Mouse (Mus musculus): ENCODE data around the gene Gmps. TPM values are rescaled to one million over a fixed set of nuclear protein-coding genes. Genes with fewer than 3 reads are reported as not detected.

The Gmps gene
- total RNA-seq (2023): 10 to 100 TPM; 18.0 to 19.0 TPM

GRCm38 (mm10) chr3:63975955-63976908 lies at the start of gene Gmps:
Gmps (plus strand) TSS chr3:63976106.

DNA sequence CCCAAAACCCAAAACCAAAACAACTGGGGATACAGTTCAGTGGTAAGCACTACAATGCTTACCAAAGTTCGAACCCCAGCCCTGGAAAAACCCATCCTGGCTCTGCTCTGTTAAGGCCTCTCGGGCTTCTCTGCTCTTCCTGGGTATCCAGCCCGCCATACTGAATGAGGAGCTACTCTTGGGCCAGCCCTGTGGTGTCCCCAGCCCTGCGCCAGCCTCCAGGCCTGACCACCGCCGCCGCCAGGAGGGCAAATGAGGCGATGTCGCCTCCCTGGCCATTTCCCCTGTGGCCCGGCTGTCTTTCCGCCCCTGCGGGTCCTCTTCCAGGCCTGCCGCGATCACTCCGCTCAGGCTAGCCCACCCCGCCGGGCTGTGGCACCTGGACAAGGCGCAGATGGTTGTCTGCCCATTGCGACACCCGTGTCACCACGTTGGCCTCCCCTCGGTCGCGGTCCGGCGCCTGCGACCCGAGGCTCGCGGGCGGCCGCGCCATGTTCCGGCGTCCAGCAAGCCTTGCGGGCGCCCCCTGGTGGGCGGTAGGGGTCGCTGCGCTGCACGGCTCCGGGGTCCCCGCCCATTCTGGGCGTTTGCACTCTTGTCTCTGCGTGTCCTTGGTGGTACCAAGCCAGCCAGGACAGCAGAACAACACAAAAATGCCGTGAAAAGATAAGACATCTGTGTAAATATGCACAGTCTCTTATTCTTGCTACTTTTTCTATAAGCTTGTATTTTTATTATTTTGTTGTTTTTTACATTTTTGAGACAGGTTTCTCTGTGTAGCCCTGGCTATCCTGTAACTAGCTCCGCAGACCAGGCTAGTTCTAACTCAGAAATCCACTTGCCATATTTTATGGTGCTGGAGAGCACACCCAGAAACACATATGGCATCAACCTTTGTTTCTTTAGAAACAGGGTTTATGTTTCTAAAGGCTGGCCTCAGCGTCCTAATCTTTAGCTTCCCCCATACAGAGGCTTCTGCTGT lies 46.7 kb upstream of the Gmps start, which contains the start of gene E130311K13Rik:
Gene E130311K13Rik (minus strand): TSS at position 595 of the 982 bp plus-strand sequence.

DNA sequence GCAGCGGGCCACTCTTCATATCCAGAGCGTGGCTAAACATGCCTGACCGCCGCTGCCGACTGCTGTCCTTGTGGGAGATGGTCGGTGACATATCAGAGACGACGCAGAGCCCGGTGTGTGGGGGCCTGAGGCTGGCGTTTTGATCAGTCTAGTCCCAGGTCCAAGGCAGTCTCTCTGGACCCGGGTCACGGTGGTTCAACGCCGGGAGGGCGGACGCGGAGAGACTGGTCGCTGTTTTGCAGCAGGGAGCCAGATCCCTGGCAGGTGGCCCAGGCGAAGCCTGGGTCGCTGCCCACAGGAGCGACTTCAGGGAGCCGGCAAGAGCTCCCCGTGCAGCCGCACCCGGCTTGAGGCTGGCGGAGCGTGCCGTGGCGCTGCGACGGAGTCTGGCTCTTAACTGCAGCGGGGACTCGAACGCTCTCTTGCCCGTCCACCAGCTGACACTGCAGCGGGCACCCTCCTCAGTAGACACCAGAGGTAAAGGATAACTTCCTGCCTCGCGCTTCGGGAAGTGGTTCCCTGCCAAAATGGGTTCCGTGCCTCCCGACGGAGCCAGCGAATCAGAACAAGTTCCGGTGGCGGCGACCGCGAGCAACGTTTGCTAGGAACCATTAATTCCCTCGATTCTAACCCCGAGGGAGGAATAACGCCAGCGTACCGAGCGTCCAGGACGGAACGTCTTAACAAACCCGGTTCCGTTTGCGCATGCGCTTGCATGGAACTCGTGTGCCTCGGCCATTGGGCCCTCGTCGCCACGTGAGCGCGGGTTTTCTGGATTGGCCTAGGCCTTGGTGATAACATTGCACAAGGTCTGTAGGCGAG lies 11.6 kb upstream of the Gmps start, which contains the start of gene Slc33a1:
Gene Slc33a1 (minus strand): TSS at position 669 of the 822 bp plus-strand sequence.

Other genes starting within 250 kb of the Gmps start
- gene Plch1, start 76.6 kb upstream of the Gmps start, total RNA-seq (2023): 1 to 10 TPM; 2.2 to 4.2 TPM
- gene E130311K13Rik, start 46.6 kb upstream of the Gmps start, total RNA-seq (2023): 1 to 10 TPM; 1.6 to 5.2 TPM
- 10 to 100 TPM; 11.4 to 14.0 TPM for gene Slc33a1, start 11.3 kb upstream of the Gmps start, total RNA-seq (2023)
- gene Vmn2r1, start 105.4 kb downstream of the Gmps start, total RNA-seq (2023): not detected
- not detected for gene Vmn2r2, start 165.8 kb downstream of the Gmps start, total RNA-seq (2023)

All from B cell, adult 67 days (primary cell).